Mouse (Mus musculus) adrenal gland, adult 8-10 months (tissue): ENCODE measurements at regions not wholly inside any gene's neighbourhood (a gene's known extent, or its start where the extent isn't known, plus 50 kb on each side); places are given as distances from the start of the nearest gene placed in this dataset.

ENCODE experiments used
- DNase-seq: peaks from one replicate; pipeline ENCODE4 v3.0.0; 2022

- DNase-seq: no peak
These were observed 50.8 kb upstream of the Ubr2 start for GRCm38 (mm10) chr17:47061031-47061620.
